Mouse (Mus musculus): ENCODE results near the gene Ttc6.
A peak's percentile ranks its signal among the peaks of the same experiment; 100 is the strongest.

Gene Ttc6

GRCm38 (mm10) chr12:57563909-57564308 is at the start of gene Ttc6:
Gene Ttc6 (plus strand): TSS chr12:57564113.
- no peak for DNase-seq (ENCODE audit: low spot score in 2 of 2)

GRCm38 (mm10) chr12:57514552-57514951 is 49.4 kb upstream of the Ttc6 start:
- no peak for DNase-seq (ENCODE audit: low spot score in 2 of 2)

GRCm38 (mm10) chr12:57515702-57516377 is 48.1 kb upstream of the Ttc6 start:
- no peak for DNase-seq (ENCODE audit: low spot score in 2 of 2)

GRCm38 (mm10) chr12:57528335-57528734 is 35.6 kb upstream of the Ttc6 start:
- DNase-seq (ENCODE audit: low spot score in 2 of 2), result no peak

- DNase-seq (ENCODE audit: low spot score in 2 of 2), result no peak
Measured at GRCm38 (mm10) chr12:57530474-57530873, 33.4 kb upstream of the Ttc6 start.

- DNase-seq (ENCODE audit: low spot score in 2 of 2), result no peak
Measured at GRCm38 (mm10) chr12:57534517-57534878, 29.4 kb upstream of the Ttc6 start.

GRCm38 (mm10) chr12:57534879-57535611 is 28.9 kb upstream of the Ttc6 start:
- no peak for DNase-seq (ENCODE audit: low spot score in 2 of 2)

GRCm38 (mm10) chr12:57536056-57536908 is 27.6 kb upstream of the Ttc6 start:
- no peak for DNase-seq (ENCODE audit: low spot score in 2 of 2)

GRCm38 (mm10) chr12:57536909-57537670 is 26.8 kb upstream of the Ttc6 start:
- no peak for DNase-seq (ENCODE audit: low spot score in 2 of 2)

GRCm38 (mm10) chr12:57537791-57538587 is 25.9 kb upstream of the Ttc6 start:
- DNase-seq (ENCODE audit: low spot score in 2 of 2), result no peak

- DNase-seq (ENCODE audit: low spot score in 2 of 2), result peak in 1 of 2 experiments; percentile 19
Measured at GRCm38 (mm10) chr12:57538588-57539550, 25.0 kb upstream of the Ttc6 start.

GRCm38 (mm10) chr12:57539551-57539985 is 24.3 kb upstream of the Ttc6 start:
- peak in 1 of 2 experiments; percentile 40 for DNase-seq (ENCODE audit: low spot score in 2 of 2)

- DNase-seq (ENCODE audit: low spot score in 2 of 2), result no peak
Measured at GRCm38 (mm10) chr12:57541118-57541517, 22.8 kb upstream of the Ttc6 start.

- DNase-seq (ENCODE audit: low spot score in 2 of 2), result peak in 1 of 2 experiments; percentile 24
Measured at GRCm38 (mm10) chr12:57541931-57542745, 21.8 kb upstream of the Ttc6 start.

- peak in 1 of 2 experiments; percentile 4 for DNase-seq (ENCODE audit: low spot score in 2 of 2)
Measured at GRCm38 (mm10) chr12:57542746-57543626, 20.9 kb upstream of the Ttc6 start.

- peak in 1 of 2 experiments; percentile 6 for DNase-seq (ENCODE audit: low spot score in 2 of 2)
Measured at GRCm38 (mm10) chr12:57543627-57543991, 20.3 kb upstream of the Ttc6 start.

- peak in 1 of 2 experiments; percentile 36 for DNase-seq (ENCODE audit: low spot score in 2 of 2)
Measured at GRCm38 (mm10) chr12:57544641-57545370, 19.1 kb upstream of the Ttc6 start.
